Mouse (Mus musculus) liver, embryonic 13.5 days (tissue): ENCODE results near the gene 4930407I10Rik. TPM values are rescaled to one million over a fixed set of nuclear protein-coding genes. Genes with fewer than 3 reads are reported as not detected.
A peak's percentile ranks its signal among the peaks of the same experiment; 100 is the strongest.

ENCODE experiments used
- ATAC-seq: fragments of 200-750 bp; cut with Nextera tagmentation; 2 replicates; pipeline ENCODE4 v1.8.0; 2017; ENCODE audit warnings: low read depth, mild to moderate bottlenecking, moderate number of reproducible peaks, moderate library complexity
- DNase-seq: peaks from one replicate; pipeline ENCODE4 v3.0.0; 2022
- H3K27ac ChIP-seq: fragments of 300-500 bp; sonication (generic); 2 replicates; pipeline ENCODE4 v1.5.1; 2015; ENCODE audit warnings: moderate library complexity, mild to moderate bottlenecking, inconsistent platforms
- H3K27me3 ChIP-seq: fragments of 300-500 bp; sonication (generic); 2 replicates; pipeline ENCODE4 v1.6.1; 2015; ENCODE audit warnings: mild to moderate bottlenecking, inconsistent platforms
- H3K36me3 ChIP-seq: fragments of 300-500 bp; sonication (generic); 2 replicates; pipeline ENCODE4 v1.6.1; 2015; ENCODE audit warnings: mild to moderate bottlenecking, inconsistent platforms
- H3K4me1 ChIP-seq: fragments of 300-500 bp; sonication (generic); replicated peaks from 2 replicates; pipeline ENCODE4 v1.6.1; 2015; ENCODE audit warnings: inconsistent platforms
- H3K4me2 ChIP-seq: fragments of 300-500 bp; sonication (generic); 2 replicates; pipeline ENCODE4 v1.6.1; 2015; ENCODE audit warnings: inconsistent platforms, mild to moderate bottlenecking, moderate library complexity
- H3K4me3 ChIP-seq: fragments of 300-500 bp; sonication (generic); replicated peaks from 2 replicates; pipeline ENCODE4 v1.5.1; 2015; ENCODE audit warnings: mild to moderate bottlenecking, inconsistent platforms
- H3K9ac ChIP-seq: fragments of 300-500 bp; sonication (generic); 2 replicates; pipeline ENCODE4 v1.6.1; 2015; ENCODE audit warnings: mild to moderate bottlenecking, inconsistent platforms
- H3K9me3 ChIP-seq: fragments of 300-500 bp; sonication (generic); replicated peaks from 2 replicates; pipeline ENCODE4 v1.6.1; 2016; ENCODE audit warnings: inconsistent platforms
- WGBS: fragments of 180-500 bp; shearing (Covaris S2); methylation state at CpG from one replicate; pipeline ENCODE4 v1.1.7; 2015; ENCODE audit not compliant: insufficient replicate concordance; 5-methylcytosine and 5-hydroxymethylcytosine counted together
- polyA plus RNA-seq: library from polyadenylated mRNA; unstranded; fragments of >200 nt; fragmentation: Nextera tagmentation; extraction: Ambion mirVana; gene quantifications from 2 replicates; pipeline ENCODE4 v1.2.1, GENCODE M21; 2015

Gene 4930407I10Rik
- polyA plus RNA-seq, 1 experiment from 2014 or later = not detected

- no peak for ATAC-seq
- DNase-seq = no peak
- no peaks in the 10 kb centered on the region for H3K27me3 ChIP-seq
- H3K9ac ChIP-seq = no peak overlapping the region
- 88% methylated on average over 7 of the region's 7 CpGs for WGBS
- H3K27ac ChIP-seq = no peak overlapping the region
- peaks cover 98% of the 10 kb centered on the region for H3K36me3 ChIP-seq
- no peak overlapping the region for H3K4me2 ChIP-seq
- H3K4me3 ChIP-seq = no peak overlapping the region
- H3K9me3 ChIP-seq = no peaks in the 10 kb centered on the region
- peaks cover 4% of the 10 kb centered on the region; the same call in 1 of the 2 replicates for H3K4me1 ChIP-seq
Measured at GRCm38 (mm10) chr15:82027276-82027675, 31.7 kb upstream of the 4930407I10Rik start.

GRCm38 (mm10) chr15:82027726-82028125 lies 31.2 kb upstream of the 4930407I10Rik start:
- no peak for ATAC-seq
- Histone ChIP-seq H3K4me2 (no peak overlapping the region), H3K27me3 (no peaks in the 10 kb centered on the region), H3K36me3 (peaks cover 98% of the 10 kb centered on the region), H3K9ac (no peak overlapping the region), H3K27ac (no peak overlapping the region), H3K9me3 (no peaks in the 10 kb centered on the region), H3K4me1 (peaks cover 4% of the 10 kb centered on the region; the same call in 1 of the 2 replicates), H3K4me3 (no peak overlapping the region)
- DNase-seq = no peak
- 87% methylated on average over 7 of the region's 7 CpGs for WGBS

- Histone ChIP-seq H3K27me3 (no peaks in the 10 kb centered on the region), H3K36me3 (peaks cover 93% of the 10 kb centered on the region), H3K9me3 (no peaks in the 10 kb centered on the region), H3K4me1 (peaks cover 4% of the 10 kb centered on the region; the same call in 1 of the 2 replicates), H3K27ac (no peak overlapping the region), H3K4me3 (no peak overlapping the region), H3K4me2 (no peak overlapping the region), H3K9ac (no peak overlapping the region)
- WGBS = 80% methylated on average over 7 of the region's 7 CpGs
- ATAC-seq (no peak), DNase-seq (no peak)
Measured at GRCm38 (mm10) chr15:82032386-82032785, 26.6 kb upstream of the 4930407I10Rik start.

- Histone ChIP-seq H3K4me3 (no peak within 1 kb of the TSS), H3K27ac (no peak within 1 kb of the TSS), H3K9ac (no peak within 1 kb of the TSS), H3K9me3 (no peaks in the 10 kb centered on the region), H3K4me2 (no peak within 1 kb of the TSS), H3K36me3 (peaks cover 94% of the 10 kb centered on the region), H3K4me1 (peaks cover 4% of the 10 kb centered on the region; the same call in 1 of the 2 replicates), H3K27me3 (no peaks in the 10 kb centered on the region)
- DNase-seq (no peak), ATAC-seq (no peak)
- 85% methylated on average over 4 of the region's 4 CpGs for WGBS
Measured at GRCm38 (mm10) chr15:82033762-82034161, 25.2 kb upstream of the 4930407I10Rik start, which contains the start of gene Desi1. Gene Desi1, minus strand, starts transcription at chr15:82033862.

- Histone ChIP-seq H3K9ac (no peak overlapping the region), H3K4me3 (no peak overlapping the region), H3K36me3 (peaks cover 93% of the 10 kb centered on the region), H3K4me1 (no peaks in the 10 kb centered on the region), H3K27me3 (no peaks in the 10 kb centered on the region), H3K27ac (no peak overlapping the region), H3K9me3 (no peaks in the 10 kb centered on the region), H3K4me2 (no peak overlapping the region)
- ATAC-seq (no peak), DNase-seq (peak; percentile 29)
- WGBS = 68% methylated on average over 12 of the region's 12 CpGs
Measured at GRCm38 (mm10) chr15:82035904-82036689, 22.9 kb upstream of the 4930407I10Rik start.

GRCm38 (mm10) chr15:82040650-82041049 lies 18.3 kb upstream of the 4930407I10Rik start:
- Histone ChIP-seq H3K4me3 (no peak overlapping the region), H3K27me3 (no peaks in the 10 kb centered on the region), H3K9ac (no peak overlapping the region), H3K36me3 (peaks cover 80% of the 10 kb centered on the region), H3K9me3 (no peaks in the 10 kb centered on the region), H3K4me1 (peaks cover 17% of the 10 kb centered on the region), H3K27ac (no peak overlapping the region), H3K4me2 (no peak overlapping the region)
- WGBS = 80% methylated on average over 1 of the region's 1 CpGs
- DNase-seq = peak; percentile 23
- peak; percentile 58; the same call in 1 of the 2 replicates for ATAC-seq

GRCm38 (mm10) chr15:82044166-82044784 lies 14.7 kb upstream of the 4930407I10Rik start:
- WGBS = 94% methylated on average over 7 of the region's 7 CpGs
- DNase-seq = no peak

GRCm38 (mm10) chr15:82046246-82046891 lies 12.6 kb upstream of the 4930407I10Rik start:
- ATAC-seq (peak; percentile 49), DNase-seq (peak; percentile 8)
- WGBS = under 1% methylated on average over 26 of the region's 26 CpGs
- Histone ChIP-seq H3K9ac (peak overlapping the region; percentile 99), H3K36me3 (peaks cover 27% of the 10 kb centered on the region), H3K4me2 (peak overlapping the region; percentile 90), H3K9me3 (no peaks in the 10 kb centered on the region), H3K4me3 (peak overlapping the region; percentile 99), H3K27me3 (peaks cover 17% of the 10 kb centered on the region), H3K4me1 (peaks cover 37% of the 10 kb centered on the region), H3K27ac (peak overlapping the region; percentile 91)

More at GRCm38 (mm10) chr15:82044166-82044784, 14.7 kb upstream of the 4930407I10Rik start:
- H3K27ac ChIP-seq = no peak overlapping the region
- peak overlapping the region; percentile 27; the same call in 1 of the 2 replicates for H3K9ac ChIP-seq
- H3K4me3 ChIP-seq = no peak overlapping the region
- H3K4me2 ChIP-seq = peak overlapping the region; percentile 28
- H3K36me3 ChIP-seq = peaks cover 45% of the 10 kb centered on the region
- peaks cover 6% of the 10 kb centered on the region; the same call in 1 of the 2 replicates for H3K27me3 ChIP-seq
- ATAC-seq = no peak
- H3K4me1 ChIP-seq = peaks cover 37% of the 10 kb centered on the region
- H3K9me3 ChIP-seq = no peaks in the 10 kb centered on the region

GRCm38 (mm10) chr15:82047080-82047883 lies 11.7 kb upstream of the 4930407I10Rik start, which contains the start of gene Snu13:
Gene Snu13, minus strand, starts transcription at chr15:82047598.
- Histone ChIP-seq H3K9ac (peak within 1 kb of the TSS; percentile 99), H3K36me3 (peaks cover 24% of the 10 kb centered on the region), H3K4me1 (peaks cover 37% of the 10 kb centered on the region), H3K27ac (peak within 1 kb of the TSS; percentile 91), H3K4me3 (peak within 1 kb of the TSS; percentile 99), H3K4me2 (peak within 1 kb of the TSS; percentile 90), H3K9me3 (no peaks in the 10 kb centered on the region), H3K27me3 (peaks cover 17% of the 10 kb centered on the region)
- ATAC-seq (peak; percentile 84), DNase-seq (peak; percentile 84)
- WGBS = under 1% methylated on average over 74 of the region's 74 CpGs

GRCm38 (mm10) chr15:82052544-82052943 lies 6.4 kb upstream of the 4930407I10Rik start:
- Histone ChIP-seq H3K27ac (no peak overlapping the region), H3K36me3 (no peaks in the 10 kb centered on the region), H3K4me1 (peaks cover 7% of the 10 kb centered on the region), H3K9me3 (no peaks in the 10 kb centered on the region), H3K27me3 (peaks cover 22% of the 10 kb centered on the region), H3K4me3 (no peak overlapping the region), H3K4me2 (no peak overlapping the region), H3K9ac (no peak overlapping the region)
- DNase-seq = no peak
- ATAC-seq = no peak
- WGBS = 52% methylated on average over 5 of the region's 5 CpGs
